Mouse (Mus musculus) testis, adult 2 months (tissue): ENCODE results near the gene 4930453N24Rik. TPM values are rescaled to one million over a fixed set of nuclear protein-coding genes. Genes with fewer than 3 reads are reported as not detected.

Experiments used
- H3K27ac ChIP-seq: fragments of 200-500 bp; 2 replicates; pipeline ENCODE4 v1.5.1; 2012; ENCODE audit warnings: low read depth, low read length; ENCODE audit not compliant: control insufficient read depth, insufficient read depth
- H3K27me3 ChIP-seq: fragments of 200-500 bp; 2 replicates; pipeline ENCODE4 v1.6.1; 2012; ENCODE audit warnings: mild to moderate bottlenecking, low read length, moderate library complexity; ENCODE audit not compliant: control insufficient read depth, insufficient read depth
- H3K36me3 ChIP-seq: fragments of 200-500 bp; 2 replicates; pipeline ENCODE4 v1.6.1; 2012; ENCODE audit warnings: mild to moderate bottlenecking, low read length; ENCODE audit not compliant: control insufficient read depth, insufficient read depth
- H3K4me1 ChIP-seq: fragments of 200-500 bp; 2 replicates; pipeline ENCODE4 v1.6.1; 2012; ENCODE audit warnings: low read length; ENCODE audit not compliant: control insufficient read depth, insufficient read depth
- H3K4me3 ChIP-seq: fragments of 200-500 bp; 2 replicates; pipeline ENCODE4 v1.5.1; 2012; ENCODE audit warnings: low read depth, mild to moderate bottlenecking, low read length, moderate library complexity, mixed read lengths; ENCODE audit not compliant: control insufficient read depth
- CTCF ChIP-seq: fragments of 200-500 bp; IDR thresholded peaks from 2 replicates; pipeline ENCODE4 v1.5.1; 2012; ENCODE audit warnings: low read depth, mild to moderate bottlenecking, inconsistent platforms, low read length, moderate library complexity; ENCODE audit not compliant: control insufficient read depth, insufficient read depth, insufficient replicate concordance
- POLR2A ChIP-seq: fragments of 200-500 bp; IDR thresholded peaks from 2 replicates; pipeline ENCODE4 v1.6.1; 2012; ENCODE audit warnings: low read depth, mild to moderate bottlenecking, inconsistent platforms, low read length, moderate library complexity; ENCODE audit not compliant: control insufficient read depth
- polyA plus RNA-seq: library from polyadenylated mRNA; depleted of rRNA; stranded (reverse); fragments of >200 nt; gene quantifications from 2 replicates; pipeline ENCODE4 v1.2.3, GENCODE M21; 2012; rRNA removed

The 4930453N24Rik gene
- 111 and 159 TPM in 2 replicates for polyA plus RNA-seq

GRCm38 (mm10) chr16:64770521-64771430 lies at the start of gene 4930453N24Rik:
Gene 4930453N24Rik (minus strand): TSS chr16:64771161.
- peak within 1 kb of the TSS; percentile 95 for H3K27ac ChIP-seq
- H3K36me3 ChIP-seq = no peaks in the 10 kb centered on the region
- TF ChIP-seq POLR2A (peak; percentile 83), CTCF (no peak)
- H3K27me3 ChIP-seq = no peaks in the 10 kb centered on the region
- H3K4me1 ChIP-seq = peaks cover 3% of the 10 kb centered on the region; the same call in 1 of the 2 replicates
- H3K4me3 ChIP-seq = peak within 1 kb of the TSS; percentile 95

GRCm38 (mm10) chr16:64817094-64817765 lies 46.3 kb upstream of the 4930453N24Rik start:
- TF ChIP-seq CTCF (no peak), POLR2A (no peak)
- H3K27me3 ChIP-seq = no peaks in the 10 kb centered on the region
- H3K36me3 ChIP-seq = peaks cover 2% of the 10 kb centered on the region; the same call in 1 of the 2 replicates
- H3K4me3 ChIP-seq = no peak overlapping the region
- H3K4me1 ChIP-seq = no peaks in the 10 kb centered on the region
- H3K27ac ChIP-seq = no peak overlapping the region

GRCm38 (mm10) chr16:64803041-64803440 lies 32.1 kb upstream of the 4930453N24Rik start:
- H3K4me1 ChIP-seq = no peaks in the 10 kb centered on the region
- TF ChIP-seq POLR2A = no peak
- TF ChIP-seq CTCF = no peak

GRCm38 (mm10) chr16:64801638-64802037 lies 30.7 kb upstream of the 4930453N24Rik start:
- no peak overlapping the region for H3K27ac ChIP-seq
- TF ChIP-seq POLR2A = no peak
- no peak for TF ChIP-seq CTCF
- no peaks in the 10 kb centered on the region for H3K4me1 ChIP-seq
- no peaks in the 10 kb centered on the region; the same call in none of the 2 replicates for H3K36me3 ChIP-seq
- no peaks in the 10 kb centered on the region for H3K27me3 ChIP-seq
- H3K4me3 ChIP-seq = no peak overlapping the region

More at GRCm38 (mm10) chr16:64803041-64803440, 32.1 kb upstream of the 4930453N24Rik start:
- no peaks in the 10 kb centered on the region for H3K27me3 ChIP-seq
- H3K27ac ChIP-seq = no peak overlapping the region
- no peak overlapping the region for H3K4me3 ChIP-seq
- no peaks in the 10 kb centered on the region; the same call in none of the 2 replicates for H3K36me3 ChIP-seq

- TF ChIP-seq CTCF (no peak), POLR2A (no peak)
- Histone ChIP-seq H3K27ac (no peak overlapping the region), H3K4me1 (no peaks in the 10 kb centered on the region), H3K27me3 (no peaks in the 10 kb centered on the region), H3K4me3 (no peak overlapping the region), H3K36me3 (no peaks in the 10 kb centered on the region; the same call in none of the 2 replicates)
Measured at GRCm38 (mm10) chr16:64800393-64800792, 29.4 kb upstream of the 4930453N24Rik start.

GRCm38 (mm10) chr16:64794802-64795201 lies 23.8 kb upstream of the 4930453N24Rik start:
- Histone ChIP-seq H3K27me3 (no peaks in the 10 kb centered on the region), H3K27ac (no peak overlapping the region), H3K36me3 (no peaks in the 10 kb centered on the region), H3K4me3 (no peak overlapping the region), H3K4me1 (no peaks in the 10 kb centered on the region)
- TF ChIP-seq POLR2A (no peak), CTCF (no peak)

GRCm38 (mm10) chr16:64789706-64790105 lies 18.7 kb upstream of the 4930453N24Rik start:
- no peak for TF ChIP-seq CTCF
- no peaks in the 10 kb centered on the region for H3K27me3 ChIP-seq
- no peak overlapping the region for H3K27ac ChIP-seq
- no peaks in the 10 kb centered on the region for H3K4me1 ChIP-seq
- H3K36me3 ChIP-seq = peaks cover 2% of the 10 kb centered on the region
- H3K4me3 ChIP-seq = no peak overlapping the region
